Mouse (Mus musculus) forebrain, embryonic 16.5 days (tissue): ENCODE data around the gene Atg4a-ps. TPM values are rescaled to one million over a fixed set of nuclear protein-coding genes. Genes with fewer than 3 reads are reported as not detected.

Experiments
- ATAC-seq: fragments of 200-750 bp; cut with Nextera tagmentation; 2 replicates; pipeline ENCODE4 v1.8.0; 2017; ENCODE audit warnings: mild to moderate bottlenecking, moderate library complexity
- H3K27ac ChIP-seq: fragments of 300-500 bp; sonication (generic); 2 replicates; pipeline ENCODE4 v1.5.1; 2014; ENCODE audit warnings: low read length, control low read depth
- H3K27me3 ChIP-seq: fragments of 300-500 bp; sonication (generic); replicated peaks from 2 replicates; pipeline ENCODE4 v1.6.1; 2014; ENCODE audit warnings: low read length; ENCODE audit not compliant: control insufficient read depth, insufficient read depth
- H3K36me3 ChIP-seq: fragments of 300-500 bp; sonication (generic); 2 replicates; pipeline ENCODE4 v1.6.1; 2014; ENCODE audit not compliant: control insufficient read depth, insufficient read depth
- H3K4me1 ChIP-seq: fragments of 300-500 bp; sonication (generic); replicated peaks from 2 replicates; pipeline ENCODE4 v1.6.1; 2014; ENCODE audit warnings: low read length; ENCODE audit not compliant: control insufficient read depth, insufficient read depth
- H3K4me2 ChIP-seq: fragments of 300-500 bp; sonication (generic); 2 replicates; pipeline ENCODE4 v1.6.1; 2014; ENCODE audit warnings: mild to moderate bottlenecking, low read length, control low read depth
- H3K4me3 ChIP-seq: fragments of 300-500 bp; sonication (generic); replicated peaks from 2 replicates; pipeline ENCODE4 v1.5.1; 2014; ENCODE audit warnings: mild to moderate bottlenecking, low read length, control low read depth
- H3K9ac ChIP-seq: fragments of 300-500 bp; sonication (generic); replicated peaks from 2 replicates; pipeline ENCODE4 v1.6.1; 2014; ENCODE audit warnings: low read depth, low read length, control low read depth
- H3K9me3 ChIP-seq: fragments of 300-500 bp; sonication (generic); 2 replicates; pipeline ENCODE4 v1.6.1; 2016; ENCODE audit warnings: low read length; ENCODE audit not compliant: control insufficient read depth
- WGBS: fragments of 180-500 bp; shearing (Covaris S2); extraction: QIAGEN DNeasy Blood & Tissue Kit; methylation state at CpG from one replicate; pipeline ENCODE4 v1.1.7; 2014; 5-methylcytosine and 5-hydroxymethylcytosine counted together
- microRNA-seq: library from miRNA; unstranded; fragments of <30 nt; microRNA quantifications from one replicate; pipeline ENCODE4, GENCODE M21; 2017
- polyA plus RNA-seq: library from polyadenylated mRNA; unstranded; fragments of >200 nt; fragmentation: Nextera tagmentation; extraction: Ambion mirVana; gene quantifications from 2 replicates; pipeline ENCODE4 v1.2.1, GENCODE M21; 2015

The Atg4a-ps gene
- polyA plus RNA-seq, 1 experiment from 2014 or later: 0.16 TPM

DNA sequence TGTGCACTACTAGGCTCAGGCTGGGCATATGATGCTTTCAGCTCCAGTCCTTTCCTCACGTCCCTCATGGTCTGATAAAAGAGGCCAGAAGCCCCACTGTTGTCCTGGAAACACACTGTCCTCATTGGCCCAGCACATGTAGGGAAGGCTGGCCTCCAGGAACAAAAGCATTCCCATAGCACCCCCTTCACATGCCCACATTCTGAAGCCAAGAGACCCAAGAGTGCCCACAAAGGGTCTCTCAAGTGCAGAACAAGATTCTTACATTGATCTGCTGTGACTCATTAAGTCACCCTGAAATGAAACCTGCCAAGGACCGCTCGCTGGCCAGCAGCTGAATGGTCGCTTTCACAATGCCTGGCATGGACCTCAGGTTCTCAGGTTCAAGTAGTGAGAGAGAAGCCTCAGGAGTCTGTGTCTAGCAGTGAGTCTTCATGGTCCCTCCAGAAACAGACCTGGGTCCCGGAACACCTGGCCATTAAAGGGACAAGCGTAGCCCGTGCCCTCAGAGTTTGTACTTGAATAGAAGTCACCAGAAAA lies 50.5 kb downstream of the Atg4a-ps start:
- Histone ChIP-seq H3K27ac (no peak overlapping the region), H3K9ac (no peak overlapping the region), H3K4me2 (no peak overlapping the region), H3K36me3 (no peaks in the 10 kb centered on the region), H3K4me3 (no peak overlapping the region), H3K27me3 (no peaks in the 10 kb centered on the region), H3K4me1 (no peaks in the 10 kb centered on the region; the same call in 1 of the 2 replicates), H3K9me3 (no peaks in the 10 kb centered on the region)
- ATAC-seq: no peak
- 75% methylated on average over 7 of the region's 7 CpGs for WGBS

Small RNA genes lying within 50 kb of the gene (microRNA-seq; reads per million reads assigned to microRNA genes)
- gene Gm25325: not detected

Other genes starting within 250 kb of the Atg4a-ps start
- 23.5 and 25.4 TPM in 2 replicates for gene Syt6, start 70.8 kb downstream of the Atg4a-ps start, polyA plus RNA-seq
- gene Olfml3, start 91.9 kb upstream of the Atg4a-ps start, polyA plus RNA-seq: 5.1 and 6.8 TPM in 2 replicates
- gene Gm10964, start 93.3 kb upstream of the Atg4a-ps start, polyA plus RNA-seq: not detected in 2 replicates
- gene Hipk1, start 145.5 kb upstream of the Atg4a-ps start, polyA plus RNA-seq: 12.7 and 13.6 TPM in 2 replicates
- 26.2 and 26.8 TPM in 2 replicates for gene Dclre1b, start 163.4 kb upstream of the Atg4a-ps start, polyA plus RNA-seq
- 24.2 and 25.9 TPM in 2 replicates for gene Ap4b1, start 163.5 kb upstream of the Atg4a-ps start, polyA plus RNA-seq
- 0.13 and 0.14 TPM in 2 replicates for gene Gm43064, start 163.5 kb upstream of the Atg4a-ps start, polyA plus RNA-seq
- 0.26 and 0.86 TPM in 2 replicates for gene Bcl2l15, start 186.5 kb upstream of the Atg4a-ps start, polyA plus RNA-seq
- 0.10 and 0.24 TPM in 2 replicates for gene Ptpn22, start 213.7 kb upstream of the Atg4a-ps start, polyA plus RNA-seq